Mouse (Mus musculus) neural tube, embryonic 14.5 days (tissue): ENCODE data around the gene Tubb2b. TPM values are rescaled to one million over a fixed set of nuclear protein-coding genes. Genes with fewer than 3 reads are reported as not detected.

Experiments
- ATAC-seq: fragments of 200-750 bp; cut with Nextera tagmentation; 2 replicates; pipeline ENCODE4 v1.8.0; 2017; ENCODE audit warnings: low read depth, mild to moderate bottlenecking, moderate TSS enrichment, moderate library complexity
- H3K27ac ChIP-seq: fragments of 300-500 bp; sonication (generic); 2 replicates; pipeline ENCODE4 v1.5.1; 2014; ENCODE audit warnings: low read depth, mild to moderate bottlenecking, control low read depth, low read length, moderate library complexity, mixed read lengths
- H3K27me3 ChIP-seq: fragments of 300-500 bp; sonication (generic); 2 replicates; pipeline ENCODE4 v1.6.1; 2014; ENCODE audit warnings: low read length; ENCODE audit not compliant: control insufficient read depth, insufficient read depth
- H3K36me3 ChIP-seq: fragments of 300-500 bp; sonication (generic); 2 replicates; pipeline ENCODE4 v1.6.1; 2014; ENCODE audit warnings: low read length, mixed read lengths; ENCODE audit not compliant: control insufficient read depth, insufficient read depth
- H3K4me1 ChIP-seq: fragments of 300-500 bp; sonication (generic); 2 replicates; pipeline ENCODE4 v1.6.1; 2014; ENCODE audit warnings: low read length; ENCODE audit not compliant: control insufficient read depth, insufficient read depth
- H3K4me2 ChIP-seq: fragments of 300-500 bp; sonication (generic); 2 replicates; pipeline ENCODE4 v1.6.1; 2014; ENCODE audit warnings: mild to moderate bottlenecking, low read depth, low read length, control low read depth
- H3K4me3 ChIP-seq: fragments of 300-500 bp; sonication (generic); 2 replicates; pipeline ENCODE4 v1.5.1; 2014; ENCODE audit warnings: low read depth, low read length, control low read depth, mixed read lengths
- H3K9ac ChIP-seq: fragments of 300-500 bp; sonication (generic); replicated peaks from 2 replicates; pipeline ENCODE4 v1.6.1; 2014; ENCODE audit warnings: low read depth, mild to moderate bottlenecking, control low read depth, low read length, mixed read lengths
- H3K9me3 ChIP-seq: fragments of 300-500 bp; sonication (generic); 2 replicates; pipeline ENCODE4 v1.6.1; 2016; ENCODE audit warnings: low read length; ENCODE audit not compliant: control insufficient read depth
- WGBS: fragments of 180-500 bp; shearing (Covaris S2); extraction: QIAGEN DNeasy Blood & Tissue Kit; methylation state at CpG from one replicate; pipeline ENCODE4 v1.1.7; 2014; 5-methylcytosine and 5-hydroxymethylcytosine counted together
- polyA plus RNA-seq: library from polyadenylated mRNA; unstranded; fragments of >200 nt; fragmentation: Nextera tagmentation; extraction: Ambion mirVana; gene quantifications from 2 replicates; pipeline ENCODE4 v1.2.1, GENCODE M21; 2014

Tubb2b gene
- polyA plus RNA-seq, 1 experiment from 2014 or later, result 629 TPM

GRCm38 (mm10) chr13:34154931-34155272, 24.6 kb upstream of the Tubb2b start:
- WGBS, result 39% methylated on average over 3 of the region's 3 CpGs
- no peaks in the 10 kb centered on the region for H3K27me3 ChIP-seq
- H3K4me3 ChIP-seq, result 0 out of 2 replicates have a peak overlapping the region, but pooled peaks have one; percentile 0
- H3K9ac ChIP-seq, result no peak overlapping the region
- ATAC-seq, result peak; percentile 35; the same call in 1 of the 2 replicates
- H3K36me3 ChIP-seq, result no peaks in the 10 kb centered on the region
- peak overlapping the region; percentile 42 for H3K4me2 ChIP-seq
- H3K27ac ChIP-seq, result peak overlapping the region; percentile 64; the same call in 1 of the 2 replicates
- H3K4me1 ChIP-seq, result peaks cover 14% of the 10 kb centered on the region
- H3K9me3 ChIP-seq, result no peaks in the 10 kb centered on the region

GRCm38 (mm10) chr13:34154217-34154930, 24.1 kb upstream of the Tubb2b start:
- Histone ChIP-seq H3K4me3 (0 out of 2 replicates have a peak overlapping the region, but pooled peaks have one; percentile 0), H3K27me3 (no peaks in the 10 kb centered on the region), H3K9ac (0 out of 2 replicates have a peak overlapping the region, but pooled peaks have one; percentile 2), H3K27ac (peak overlapping the region; percentile 64; the same call in 1 of the 2 replicates), H3K4me1 (peaks cover 19% of the 10 kb centered on the region), H3K36me3 (no peaks in the 10 kb centered on the region), H3K4me2 (peak overlapping the region; percentile 42), H3K9me3 (no peaks in the 10 kb centered on the region)
- WGBS, result 43% methylated on average over 13 of the region's 13 CpGs
- ATAC-seq, result peak; percentile 42

DNA sequence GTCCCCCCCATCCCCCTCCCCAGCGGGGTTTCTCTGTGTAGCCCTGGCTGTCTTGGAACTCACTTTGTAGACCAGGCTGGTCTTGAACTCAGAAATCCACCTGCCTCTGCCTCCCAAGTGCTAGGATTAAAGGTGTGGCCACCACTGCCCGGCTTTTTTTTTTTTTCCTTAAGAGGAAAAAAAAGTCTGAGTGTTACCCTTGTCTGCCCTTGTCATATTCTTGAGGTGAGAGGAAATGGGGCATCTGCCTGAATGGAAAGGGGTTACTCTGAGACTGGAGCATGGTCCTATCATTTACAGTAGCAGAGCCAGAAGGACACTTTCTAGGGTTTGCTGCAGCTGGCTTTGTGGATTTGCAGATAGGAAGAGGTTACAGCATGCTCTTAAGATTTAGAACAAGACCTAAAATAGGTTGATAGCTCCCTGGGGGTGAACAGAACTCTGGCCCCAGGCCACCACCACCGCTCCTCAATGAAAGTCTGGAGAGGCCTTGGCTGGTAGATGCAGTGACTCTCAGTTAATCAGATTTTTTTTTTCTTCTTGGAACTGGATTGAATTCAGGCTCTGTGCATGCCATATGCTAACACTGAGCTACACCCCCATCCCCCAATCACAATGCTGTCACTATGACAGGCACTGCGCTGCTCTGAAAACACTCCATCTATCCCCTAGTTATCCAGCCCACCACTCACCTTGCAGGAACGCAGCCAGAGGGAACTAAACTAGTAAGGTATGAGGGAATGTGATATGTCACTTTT, 23.2 kb upstream of the Tubb2b start:
- H3K4me3 ChIP-seq, result no peak overlapping the region
- WGBS, result 69% methylated on average over 4 of the region's 5 CpGs
- no peak for ATAC-seq
- no peaks in the 10 kb centered on the region for H3K27me3 ChIP-seq
- no peak overlapping the region for H3K4me2 ChIP-seq
- peak overlapping the region; percentile 66 for H3K27ac ChIP-seq
- peaks cover 23% of the 10 kb centered on the region for H3K4me1 ChIP-seq
- H3K9ac ChIP-seq, result no peak overlapping the region
- H3K9me3 ChIP-seq, result no peaks in the 10 kb centered on the region
- no peaks in the 10 kb centered on the region for H3K36me3 ChIP-seq

- Histone ChIP-seq H3K4me2 (no peak overlapping the region), H3K9ac (no peak overlapping the region), H3K4me1 (peaks cover 30% of the 10 kb centered on the region), H3K27me3 (no peaks in the 10 kb centered on the region), H3K36me3 (no peaks in the 10 kb centered on the region), H3K27ac (no peak overlapping the region), H3K9me3 (no peaks in the 10 kb centered on the region), H3K4me3 (no peak overlapping the region)
- 68% methylated on average over 7 of the region's 7 CpGs for WGBS
- no peak for ATAC-seq
Measured at GRCm38 (mm10) chr13:34152695-34153094, 22.4 kb upstream of the Tubb2b start.

GRCm38 (mm10) chr13:34151425-34151824, 21.2 kb upstream of the Tubb2b start:
- H3K4me3 ChIP-seq, result no peak overlapping the region
- ATAC-seq, result no peak
- H3K4me2 ChIP-seq, result no peak overlapping the region
- H3K27ac ChIP-seq, result no peak overlapping the region
- H3K4me1 ChIP-seq, result peaks cover 32% of the 10 kb centered on the region
- no peaks in the 10 kb centered on the region for H3K27me3 ChIP-seq
- no peaks in the 10 kb centered on the region for H3K9me3 ChIP-seq
- H3K9ac ChIP-seq, result no peak overlapping the region
- H3K36me3 ChIP-seq, result no peaks in the 10 kb centered on the region
- 100% methylated on average over 1 of the region's 1 CpGs for WGBS

DNA sequence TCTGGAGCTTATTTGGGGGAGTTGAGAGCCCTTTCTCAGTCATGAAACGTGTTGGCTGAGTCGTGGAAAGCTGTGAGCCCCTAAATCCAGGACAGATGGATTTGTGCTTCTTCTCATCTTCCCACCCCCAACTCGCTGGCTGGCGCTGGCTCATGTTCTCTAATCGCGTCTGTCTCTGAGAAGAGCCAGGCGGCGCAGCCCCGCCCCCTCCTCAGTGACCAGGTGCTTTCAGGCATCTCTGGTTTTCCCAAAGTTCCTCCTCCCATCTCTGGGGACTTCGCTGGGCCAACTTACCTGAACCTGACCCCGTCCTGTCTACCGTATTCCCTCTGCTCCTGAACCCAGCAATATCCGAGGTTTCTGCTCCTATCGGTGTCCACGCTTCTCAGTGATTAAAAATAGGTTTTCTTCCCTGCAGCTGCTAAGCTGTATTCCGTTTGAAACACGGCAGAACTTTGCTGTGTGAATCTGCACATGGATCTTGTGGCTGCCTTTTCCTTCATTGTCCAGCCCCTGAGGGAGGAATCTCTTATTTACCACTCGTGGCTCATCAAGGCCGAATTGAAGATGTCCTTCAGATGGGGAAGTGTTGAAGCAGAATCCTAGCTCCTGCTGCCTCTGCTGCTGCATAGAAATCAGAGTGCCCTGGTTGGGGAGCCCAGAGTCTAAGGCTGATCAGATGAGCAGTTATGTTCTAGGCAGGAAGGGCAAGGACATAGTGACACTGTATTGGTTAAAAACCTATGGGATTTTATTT, 20.2 kb upstream of the Tubb2b start:
- no peaks in the 10 kb centered on the region for H3K9me3 ChIP-seq
- 11% methylated on average over 19 of the region's 19 CpGs for WGBS

DNA sequence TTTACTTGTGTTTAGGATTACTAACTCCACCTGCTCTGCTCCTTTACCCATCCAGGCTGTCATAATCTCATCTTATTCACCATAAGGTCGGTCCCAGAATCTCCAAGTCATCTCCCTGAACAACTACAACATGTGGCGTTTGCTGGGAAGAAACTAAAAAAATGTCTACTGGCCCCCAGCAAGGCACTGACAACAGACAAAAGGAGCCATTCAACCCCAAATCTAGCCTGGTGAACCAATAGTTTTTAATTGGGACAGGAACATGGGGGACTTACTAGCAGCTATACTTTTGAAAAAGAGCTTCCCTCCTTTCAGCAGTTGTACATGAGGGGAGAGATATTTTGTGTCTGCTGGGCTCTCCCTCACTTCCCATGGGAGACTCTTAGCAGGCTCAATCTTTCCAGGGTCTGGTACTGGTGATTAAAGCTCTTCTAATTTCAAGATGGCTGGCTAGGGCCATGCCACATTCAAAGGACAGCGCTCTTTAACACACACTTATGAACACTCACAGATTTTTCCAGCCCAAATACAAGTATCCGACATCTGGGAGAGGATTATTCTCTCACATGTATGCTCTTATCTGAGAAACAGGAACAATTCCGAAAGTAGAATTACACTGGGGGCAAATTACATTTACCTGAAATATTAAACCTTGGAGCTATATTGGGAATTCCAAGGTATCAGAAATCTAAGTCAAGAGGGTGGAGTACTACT, 19.4 kb upstream of the Tubb2b start:
- ATAC-seq, result no peak

More for the DNA sequence above, 20.2 kb upstream of the Tubb2b start:
- H3K4me3 ChIP-seq, result peak overlapping the region; percentile 32
- H3K4me1 ChIP-seq, result peaks cover 32% of the 10 kb centered on the region
- H3K36me3 ChIP-seq, result no peaks in the 10 kb centered on the region
- 0 out of 2 replicates have a peak, but pooled peaks have one; percentile 5 for ATAC-seq
- H3K27me3 ChIP-seq, result no peaks in the 10 kb centered on the region
- peak overlapping the region; percentile 56 for H3K4me2 ChIP-seq
- H3K27ac ChIP-seq, result peak overlapping the region; percentile 99
- peak overlapping the region; percentile 74 for H3K9ac ChIP-seq

DNA sequence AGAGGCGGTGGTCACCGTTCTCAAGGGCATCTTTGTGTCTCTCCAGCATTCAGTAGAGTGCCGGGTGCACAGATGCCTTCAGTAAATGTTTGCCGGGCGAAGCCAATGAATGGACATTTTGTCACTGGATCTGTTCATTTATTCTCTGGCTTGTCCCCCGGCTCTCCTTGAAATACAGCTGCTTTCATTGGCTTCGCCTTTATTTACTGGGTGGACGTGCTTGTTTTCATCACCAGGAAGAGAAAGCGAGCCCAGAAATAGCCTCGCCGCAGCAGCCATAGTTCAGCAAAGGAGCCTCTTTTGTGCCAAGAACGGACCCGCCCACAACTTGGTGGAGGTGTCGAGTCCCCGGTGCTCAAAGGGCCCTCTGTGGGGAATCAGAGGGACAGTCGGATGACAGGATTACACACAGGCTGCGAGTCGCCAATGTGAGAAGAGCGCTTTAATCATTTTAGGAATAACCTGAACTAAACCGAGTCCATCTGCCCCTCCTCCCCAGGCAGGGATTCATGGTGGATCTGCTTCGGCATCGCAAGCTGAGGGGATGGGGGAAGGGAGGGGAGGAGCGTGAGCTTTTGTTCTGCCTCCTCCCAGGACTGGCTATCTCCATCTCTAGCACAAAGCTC, 18.6 kb upstream of the Tubb2b start:
- ATAC-seq, result peak; percentile 89
- Histone ChIP-seq H3K4me1 (peaks cover 32% of the 10 kb centered on the region), H3K4me2 (peak overlapping the region; percentile 56), H3K4me3 (peak overlapping the region; percentile 32), H3K9me3 (no peaks in the 10 kb centered on the region), H3K9ac (peak overlapping the region; percentile 74), H3K27me3 (no peaks in the 10 kb centered on the region), H3K36me3 (no peaks in the 10 kb centered on the region), H3K27ac (peak overlapping the region; percentile 99)
- under 1% methylated on average over 23 of the region's 23 CpGs for WGBS

More for the DNA sequence above, 19.4 kb upstream of the Tubb2b start:
- no peaks in the 10 kb centered on the region for H3K27me3 ChIP-seq
- peak overlapping the region; percentile 32 for H3K4me3 ChIP-seq
- H3K36me3 ChIP-seq, result no peaks in the 10 kb centered on the region
- H3K9ac ChIP-seq, result peak overlapping the region; percentile 74
- H3K27ac ChIP-seq, result peak overlapping the region; percentile 99
- H3K4me1 ChIP-seq, result peaks cover 32% of the 10 kb centered on the region
- peak overlapping the region; percentile 56 for H3K4me2 ChIP-seq
- 44% methylated on average over 5 of the region's 5 CpGs for WGBS
- no peaks in the 10 kb centered on the region for H3K9me3 ChIP-seq
